Mouse (Mus musculus) megakaryocyte, embryonic 14.5 days (primary cell): ENCODE measurements around the gene Prss45. TPM values are rescaled to one million over a fixed set of nuclear protein-coding genes. Genes with fewer than 3 reads are reported as not detected.

Source experiments
- H3K27me3 ChIP-seq: replicated peaks from 2 replicates; pipeline ENCODE3; 2012; ENCODE audit warnings: inconsistent platforms
- H3K36me3 ChIP-seq: replicated peaks from 2 replicates; pipeline ENCODE3; 2012; ENCODE audit warnings: low read length, inconsistent platforms, mixed read lengths
- H3K4me1 ChIP-seq: 2 replicates; pipeline ENCODE4 v1.6.1; 2012; ENCODE audit warnings: inconsistent platforms
- H3K4me3 ChIP-seq: replicated peaks from 2 replicates; pipeline ENCODE3; 2012; ENCODE audit warnings: moderate library complexity, mild to moderate bottlenecking, inconsistent platforms
- H3K9me3 ChIP-seq: 2 replicates; pipeline ENCODE4 v1.6.1; 2012; ENCODE audit warnings: inconsistent platforms
- FLI1 ChIP-seq: IDR thresholded peaks from 2 replicates; pipeline ENCODE4 v1.6.1; 2012; ENCODE audit warnings: low read length, inconsistent platforms, mixed read lengths
- GATA1 ChIP-seq: IDR thresholded peaks from 3 replicates; pipeline ENCODE4 v1.6.1; 2012; ENCODE audit warnings: mixed read lengths, low read length, inconsistent platforms, borderline replicate concordance
- polyA plus RNA-seq: library from polyadenylated mRNA; stranded (reverse); fragments of >175 nt; gene quantifications from 2 replicates; pipeline ENCODE4 v1.2.3, GENCODE M21; 2012; ENCODE audit warnings: low replicate concordance; ENCODE audit not compliant: insufficient read depth

Gene Prss45
- polyA plus RNA-seq, 1 experiment: not detected

GRCm38 (mm10) chr9:110877353-110877752, 43.0 kb downstream of the Prss45 start:
- Histone ChIP-seq H3K27me3 (peaks cover 58% of the 10 kb centered on the region), H3K4me3 (peak overlapping the region; percentile 70), H3K36me3 (peaks cover 15% of the 10 kb centered on the region), H3K4me1 (peaks cover 87% of the 10 kb centered on the region), H3K9me3 (no peaks in the 10 kb centered on the region)
- no peak for TF ChIP-seq FLI1
- no peak for TF ChIP-seq GATA1

DNA sequence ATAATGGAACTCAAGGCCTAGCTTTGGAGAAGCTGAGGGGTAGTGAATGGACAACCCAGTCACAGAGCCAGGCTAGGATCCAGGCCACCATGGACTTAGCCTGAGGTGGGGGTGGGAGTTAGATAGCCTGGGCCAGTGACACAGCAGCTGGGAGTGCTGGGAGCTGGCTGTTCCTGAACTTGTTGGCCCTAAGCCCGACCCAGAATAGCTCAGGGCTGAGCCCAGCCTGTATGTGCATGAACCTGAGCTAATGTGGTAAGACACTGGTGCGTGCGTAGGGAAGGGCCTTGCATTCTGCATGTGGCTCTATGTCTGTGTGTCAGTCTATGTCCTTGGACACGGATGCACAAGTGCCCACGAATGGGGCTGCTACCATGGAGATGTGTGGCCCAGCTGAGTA, 43.5 kb downstream of the Prss45 start:
- H3K4me1 ChIP-seq: peaks cover 88% of the 10 kb centered on the region

DNA sequence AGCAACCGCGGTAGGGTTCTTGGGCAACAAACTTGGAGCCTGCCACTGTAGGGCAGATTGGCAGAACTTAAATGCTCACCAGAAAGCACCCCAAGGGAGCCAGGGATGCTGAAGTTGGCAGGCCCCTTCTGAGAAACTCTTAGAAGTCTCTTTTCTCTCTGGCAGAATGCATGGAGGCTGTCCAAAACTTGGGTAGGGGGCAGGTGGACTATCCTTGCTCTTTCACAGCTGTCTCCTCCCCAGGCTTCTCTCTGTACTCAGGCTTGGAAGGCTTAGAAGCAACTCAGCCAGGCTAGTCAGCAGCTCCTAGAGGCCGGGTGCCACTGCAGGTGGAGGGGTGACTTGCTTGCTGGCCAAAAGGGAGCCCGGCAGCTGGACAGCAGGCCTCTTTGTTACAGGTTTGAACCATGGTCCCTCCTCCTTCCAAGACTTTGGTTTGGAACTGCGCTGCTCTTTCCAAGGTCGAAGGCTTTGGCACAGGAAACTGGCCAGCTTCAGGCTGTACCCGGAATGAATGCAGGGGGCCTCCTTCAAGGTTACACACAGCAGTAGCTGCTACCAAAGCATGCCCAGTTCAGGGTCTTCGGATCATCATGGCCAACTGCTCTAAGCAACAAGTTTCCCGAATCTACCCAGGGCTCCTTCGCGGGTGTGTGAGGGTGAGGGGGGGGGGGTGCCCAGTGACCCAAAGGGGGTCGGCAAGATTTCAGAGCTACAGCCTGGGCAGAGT, 45.0 kb downstream of the Prss45 start, which contains the start of gene Als2cl:
TSS of gene Als2cl (plus strand) at position 680 of the 730 bp plus-strand sequence.
- Histone ChIP-seq H3K36me3 (peaks cover 24% of the 10 kb centered on the region), H3K4me1 (peaks cover 82% of the 10 kb centered on the region), H3K4me3 (peak within 1 kb of the TSS; percentile 94), H3K9me3 (no peaks in the 10 kb centered on the region), H3K27me3 (peaks cover 43% of the 10 kb centered on the region)
- no peak for TF ChIP-seq FLI1
- no peak for TF ChIP-seq GATA1

More for the DNA sequence above, 43.5 kb downstream of the Prss45 start:
- peak overlapping the region; percentile 86 for H3K4me3 ChIP-seq
- H3K36me3 ChIP-seq: peaks cover 17% of the 10 kb centered on the region
- H3K9me3 ChIP-seq: no peaks in the 10 kb centered on the region
- TF ChIP-seq GATA1 (no peak), FLI1 (no peak)
- peaks cover 54% of the 10 kb centered on the region for H3K27me3 ChIP-seq

GRCm38 (mm10) chr9:110879998-110880561, 45.7 kb downstream of the Prss45 start, which contains the start of gene Tmie:
Gene Tmie (minus strand): TSS chr9:110880113.
- Histone ChIP-seq H3K4me3 (peak within 1 kb of the TSS; percentile 94), H3K4me1 (peaks cover 78% of the 10 kb centered on the region), H3K9me3 (no peaks in the 10 kb centered on the region), H3K27me3 (peaks cover 46% of the 10 kb centered on the region), H3K36me3 (peaks cover 29% of the 10 kb centered on the region)
- TF ChIP-seq FLI1 (no peak), GATA1 (no peak)

DNA sequence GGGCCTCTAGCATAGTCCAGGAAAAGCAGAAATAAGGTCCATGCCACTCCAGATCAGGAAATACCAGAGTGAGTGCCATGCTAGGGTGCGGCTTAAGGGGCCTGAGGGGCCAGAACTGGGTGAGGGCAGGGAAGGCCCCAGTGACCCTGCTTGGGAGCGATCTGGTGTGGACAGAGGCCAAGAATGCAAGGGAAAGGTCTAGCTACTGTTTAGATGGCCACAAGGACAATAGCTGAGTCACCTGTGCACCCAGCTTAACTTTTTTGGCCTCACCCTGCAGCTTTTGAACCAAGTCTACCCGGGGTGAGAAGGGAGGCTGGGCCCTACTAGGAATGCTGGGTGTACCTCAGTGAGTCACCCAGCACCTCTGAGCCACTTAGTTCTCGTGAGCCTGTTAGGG, 46.4 kb downstream of the Prss45 start:
- H3K27me3 ChIP-seq: peaks cover 48% of the 10 kb centered on the region
- TF ChIP-seq FLI1: no peak
- H3K36me3 ChIP-seq: peaks cover 31% of the 10 kb centered on the region
- peaks cover 77% of the 10 kb centered on the region for H3K4me1 ChIP-seq
- H3K4me3 ChIP-seq: peak overlapping the region; percentile 94
- no peaks in the 10 kb centered on the region for H3K9me3 ChIP-seq

GRCm38 (mm10) chr9:110881953-110882352, 47.6 kb downstream of the Prss45 start:
- no peak for TF ChIP-seq FLI1
- no peak for TF ChIP-seq GATA1
- no peak overlapping the region for H3K4me3 ChIP-seq
- peaks cover 49% of the 10 kb centered on the region for H3K27me3 ChIP-seq
- H3K36me3 ChIP-seq: peaks cover 41% of the 10 kb centered on the region
- no peaks in the 10 kb centered on the region for H3K9me3 ChIP-seq
- H3K4me1 ChIP-seq: peaks cover 84% of the 10 kb centered on the region

GRCm38 (mm10) chr9:110887388-110888303, 53.3 kb downstream of the Prss45 start:
- peaks cover 83% of the 10 kb centered on the region for H3K36me3 ChIP-seq
- peak overlapping the region; percentile 59 for H3K4me3 ChIP-seq
- H3K4me1 ChIP-seq: peaks cover 72% of the 10 kb centered on the region
- TF ChIP-seq GATA1 (no peak), FLI1 (no peak)
- peaks cover 25% of the 10 kb centered on the region for H3K27me3 ChIP-seq
- H3K9me3 ChIP-seq: no peaks in the 10 kb centered on the region

DNA sequence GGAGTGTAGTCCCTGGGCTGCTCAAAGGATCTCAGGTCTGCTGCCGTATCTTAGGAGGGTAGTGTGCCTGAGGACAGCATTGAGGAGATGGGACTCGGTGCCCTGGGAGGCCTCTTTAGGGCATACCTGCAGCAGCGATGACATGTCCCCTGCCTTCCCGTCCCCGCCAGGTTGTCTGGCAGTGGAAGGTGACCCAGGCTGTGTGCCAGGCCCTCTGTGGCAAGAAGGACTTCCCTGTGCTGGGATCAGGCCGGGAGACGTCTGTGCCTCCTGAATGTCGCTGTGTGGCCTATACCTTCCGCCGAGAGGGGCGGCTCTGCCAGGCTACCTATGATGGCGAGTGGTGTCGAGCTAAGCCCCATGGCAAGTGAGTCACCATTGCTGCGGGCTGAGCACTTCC, 54.5 kb downstream of the Prss45 start:
- H3K27me3 ChIP-seq: peaks cover 26% of the 10 kb centered on the region

DNA sequence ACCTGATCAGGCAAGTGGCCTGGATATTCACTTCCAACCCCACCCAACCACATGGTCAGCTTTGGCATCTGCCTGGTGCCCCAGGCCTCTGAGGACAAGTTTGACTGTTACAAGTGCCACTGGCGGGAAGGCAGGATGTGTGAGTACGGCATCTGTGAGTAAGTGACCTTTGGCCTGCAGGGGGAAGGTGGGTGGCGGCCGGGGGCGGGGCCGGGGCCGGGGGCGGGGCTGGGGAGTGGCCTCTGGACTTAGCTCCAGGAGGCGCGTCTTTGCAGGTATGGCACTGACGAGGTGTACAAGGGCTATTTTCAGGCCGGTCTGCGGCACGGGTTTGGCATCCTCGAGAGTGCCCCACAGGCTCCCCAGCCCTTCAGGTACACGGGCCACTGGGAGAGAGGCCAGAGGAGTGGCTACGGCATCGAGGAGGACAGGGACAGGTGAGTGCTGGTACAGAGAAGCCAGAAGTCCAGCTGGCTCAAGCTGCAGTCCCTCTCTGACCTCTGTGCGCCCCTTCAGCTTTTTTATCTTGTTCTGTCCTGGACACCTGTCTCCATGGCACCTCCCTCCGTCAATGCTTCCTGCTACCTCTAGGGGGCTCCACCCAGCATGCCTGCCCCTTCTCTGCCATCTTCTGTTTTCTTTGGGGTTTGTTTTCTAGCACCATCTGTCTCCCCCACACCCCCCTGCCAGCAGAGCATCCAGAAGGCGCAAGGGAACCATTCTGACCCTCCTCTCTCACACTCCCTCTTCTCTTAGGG, 55.8 kb downstream of the Prss45 start:
- peaks cover 21% of the 10 kb centered on the region for H3K27me3 ChIP-seq
- no peak overlapping the region for H3K4me3 ChIP-seq
- H3K36me3 ChIP-seq: peaks cover 88% of the 10 kb centered on the region
- TF ChIP-seq FLI1: no peak
- no peak for TF ChIP-seq GATA1
- H3K4me1 ChIP-seq: peaks cover 61% of the 10 kb centered on the region
- H3K9me3 ChIP-seq: no peaks in the 10 kb centered on the region

More for the DNA sequence above, 54.5 kb downstream of the Prss45 start:
- H3K4me1 ChIP-seq: peaks cover 65% of the 10 kb centered on the region
- no peak overlapping the region for H3K4me3 ChIP-seq
- TF ChIP-seq FLI1 (no peak), GATA1 (no peak)
- no peaks in the 10 kb centered on the region for H3K9me3 ChIP-seq
- H3K36me3 ChIP-seq: peaks cover 89% of the 10 kb centered on the region

Other genes with a start within 250 kb of the Prss45 start
- 6.7 and 12.4 TPM in 2 replicates for gene Nradd, start 210.1 kb upstream of the Prss45 start, polyA plus RNA-seq
- gene Nbeal2, start 180.4 kb upstream of the Prss45 start, polyA plus RNA-seq: 102 and 106 TPM in 2 replicates
- gene Ccdc12, start 178.1 kb upstream of the Prss45 start, polyA plus RNA-seq: 77.7 and 537 TPM in 2 replicates
- not detected in 2 replicates for gene Myl3, start 92.7 kb upstream of the Prss45 start, polyA plus RNA-seq
- 0.11 TPM in 1 of 2 replicates, not detected in the other for gene Pth1r, start 87.4 kb upstream of the Prss45 start, polyA plus RNA-seq
- not detected in 2 replicates for gene Prss42, start 36.4 kb upstream of the Prss45 start, polyA plus RNA-seq
- not detected in 2 replicates for gene Prss44, start 20.6 kb upstream of the Prss45 start, polyA plus RNA-seq
- gene Prss43, start 7.9 kb upstream of the Prss45 start, polyA plus RNA-seq: not detected in 2 replicates
- gene Prss46, start 9.9 kb downstream of the Prss45 start, polyA plus RNA-seq: not detected in 2 replicates
- gene Prss50, start 23.4 kb downstream of the Prss45 start, polyA plus RNA-seq: 0.70 TPM in 1 of 2 replicates, not detected in the other
- gene Als2cl, start 45.3 kb downstream of the Prss45 start, polyA plus RNA-seq: 2.1 and 6.7 TPM in 2 replicates
- 2.2 and 4.5 TPM in 2 replicates for gene Tmie, start 45.5 kb downstream of the Prss45 start, polyA plus RNA-seq
- gene Fam240a, start 82.3 kb downstream of the Prss45 start, polyA plus RNA-seq: not detected in 2 replicates
- gene Tdgf1, start 111.6 kb downstream of the Prss45 start, polyA plus RNA-seq: not detected in 2 replicates
- not detected in 2 replicates for gene Lrrc2, start 117.0 kb downstream of the Prss45 start, polyA plus RNA-seq
- not detected in 2 replicates for gene Rtp3, start 156.0 kb downstream of the Prss45 start, polyA plus RNA-seq
- gene Ltf, start 184.7 kb downstream of the Prss45 start, polyA plus RNA-seq: 7.6 TPM in 1 of 2 replicates, not detected in the other
- gene Ccrl2, start 222.9 kb downstream of the Prss45 start, polyA plus RNA-seq: 1.6 TPM in 1 of 2 replicates, not detected in the other